Mouse (Mus musculus) cerebellum, postnatal 36 days (tissue): ENCODE results near the gene Teddm3.
"Not testable (repeated sequence)": the region's sequence is repeated elsewhere in the genome, so short reads cannot be mapped to it uniquely, and the experiment has no call there.

Experiments used
- DNase-seq, 2 experiments: peaks; one replicate each; pipeline ENCODE4 v3.0.0; 2021 to 2022; ENCODE audit warnings: mixed read lengths in 2 of 2

The Teddm3 gene

DNA sequence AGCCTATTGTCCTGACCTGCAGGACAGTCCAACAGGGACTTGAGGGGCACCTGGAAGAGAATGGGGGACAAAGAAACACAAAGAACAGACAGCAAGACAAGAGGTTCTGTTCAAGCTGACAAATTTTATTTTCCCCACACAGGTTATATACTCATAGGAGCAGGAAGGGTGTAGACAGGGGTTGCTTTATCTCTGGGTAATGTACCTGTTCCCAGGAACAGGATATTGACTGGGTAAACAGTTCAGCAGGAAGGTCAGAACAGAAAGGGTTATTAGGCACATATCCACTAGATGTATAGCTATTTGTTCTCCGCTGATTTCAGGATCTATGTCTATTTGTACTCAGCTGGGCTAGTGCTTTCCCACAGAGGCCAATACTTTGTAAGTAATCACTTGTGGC, 5.3 kb downstream of the Teddm3 start:
- DNase-seq, result not testable (repeated sequence)

DNA sequence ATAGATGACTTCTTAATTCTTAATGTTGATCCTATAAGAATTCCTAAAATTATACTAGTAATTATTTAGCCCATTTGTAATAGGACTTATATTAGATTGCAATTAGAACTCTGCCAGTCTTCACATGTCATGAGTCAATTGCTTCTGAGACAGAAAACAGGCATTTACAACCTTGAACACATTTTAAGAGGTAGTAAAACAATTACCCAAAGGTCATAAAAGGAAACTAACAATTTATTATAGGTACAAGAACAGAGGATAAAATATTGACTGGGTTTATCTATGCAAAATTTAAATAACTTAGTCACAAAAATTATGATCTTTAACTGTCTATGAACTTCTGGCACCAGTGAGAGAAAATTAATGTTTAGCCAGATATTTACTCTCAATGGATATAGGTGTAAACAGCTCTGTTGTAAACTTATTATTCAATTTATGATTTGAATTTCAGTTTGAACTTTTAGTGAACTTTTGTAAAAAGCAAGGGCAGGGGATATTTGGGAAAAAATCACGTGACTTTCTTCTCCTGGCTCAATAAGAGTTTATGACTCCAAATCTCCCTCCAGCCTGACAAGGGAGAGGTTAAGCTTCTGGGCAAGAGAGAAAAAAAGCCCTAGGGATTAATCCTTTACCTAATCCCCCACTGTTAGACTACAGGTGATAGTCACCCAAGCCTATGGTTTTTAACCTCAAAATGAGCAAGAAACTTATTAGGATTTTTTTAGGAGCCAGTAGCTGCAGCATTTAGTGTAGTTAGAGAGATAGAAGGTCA, 17.3 kb downstream of the Teddm3 start:
- DNase-seq, result no peak

DNA sequence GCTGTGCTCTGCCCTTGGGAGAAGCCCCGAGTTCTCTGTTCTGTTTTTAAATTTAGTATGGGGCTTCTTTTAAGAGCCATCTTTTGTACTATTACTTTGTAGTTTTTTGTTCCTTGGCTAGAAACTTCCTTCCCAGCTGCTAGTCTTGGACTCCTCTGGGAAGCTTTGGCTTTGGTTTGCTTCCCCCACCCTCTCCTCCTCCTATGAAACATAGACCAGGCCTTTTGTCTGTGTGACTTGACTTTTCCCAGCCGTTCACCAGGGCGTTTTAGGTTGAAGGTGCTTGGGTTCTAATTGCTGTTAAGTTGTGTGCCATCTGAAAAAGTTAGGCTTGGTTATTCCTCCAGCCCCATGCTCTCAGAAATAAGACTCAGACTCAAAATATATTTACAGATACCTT, 26.1 kb downstream of the Teddm3 start:
- DNase-seq, result not testable (repeated sequence)

DNA sequence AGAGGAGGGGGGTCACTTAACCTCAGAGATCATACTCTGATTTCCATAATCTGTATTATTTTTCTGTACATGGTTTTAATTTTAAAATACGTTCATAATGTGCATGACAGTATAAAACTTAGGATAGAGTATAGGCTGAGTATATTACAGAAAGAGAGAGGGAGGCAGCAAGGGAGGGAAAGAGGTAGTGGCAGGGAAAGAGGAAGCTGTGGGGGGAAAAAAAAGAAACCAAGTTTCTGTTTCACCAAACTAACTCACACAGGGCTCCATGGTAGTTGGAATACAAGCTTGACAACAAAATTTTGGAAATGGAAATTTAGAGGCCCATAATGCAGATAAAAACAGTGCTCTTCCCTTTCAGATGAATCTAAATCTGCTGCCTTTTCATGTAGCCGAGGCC, 31.0 kb downstream of the Teddm3 start:
- not testable (repeated sequence) for DNase-seq

DNA sequence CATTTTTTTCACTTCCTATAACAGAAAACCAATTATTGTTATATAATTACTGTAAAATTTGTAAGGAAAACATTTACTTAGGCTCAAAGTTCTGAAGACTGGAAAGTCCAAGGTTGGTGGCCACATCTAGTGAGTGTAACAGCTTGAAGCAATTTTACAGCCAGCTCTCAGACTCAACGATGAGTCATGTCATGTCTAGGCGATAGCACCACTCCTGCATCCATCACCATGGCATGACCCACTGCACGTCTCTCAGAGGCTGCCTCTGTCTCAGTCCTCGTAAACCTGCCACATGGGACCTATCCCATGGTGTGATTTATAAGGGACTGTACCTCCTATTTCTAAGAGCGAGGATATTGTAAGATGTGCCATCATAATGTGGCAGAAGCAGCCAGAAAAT, 37.7 kb downstream of the Teddm3 start:
- no peak for DNase-seq

DNA sequence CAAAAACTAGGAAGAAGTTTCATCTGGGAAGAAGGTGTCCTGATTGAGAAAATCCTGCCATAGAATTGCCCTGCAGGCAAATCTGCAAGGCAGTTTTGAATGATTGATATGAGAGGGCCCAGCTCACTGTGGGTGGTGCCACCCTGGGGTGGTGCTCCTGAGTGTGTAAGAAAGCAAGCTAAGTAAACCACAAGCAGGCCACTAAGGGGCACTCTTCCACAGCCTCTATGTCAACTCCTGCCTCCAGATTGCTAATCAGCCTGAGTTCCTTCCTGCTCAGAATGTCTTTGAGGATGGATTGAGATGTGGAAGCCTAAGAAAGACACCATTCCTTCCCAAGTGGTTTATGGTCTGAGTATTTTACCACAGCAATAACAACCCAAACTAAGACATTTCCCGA, 44.3 kb downstream of the Teddm3 start:
- DNase-seq, result no peak
